Mouse (Mus musculus): ENCODE data around the gene Slc26a5. TPM values are rescaled to one million over a fixed set of nuclear protein-coding genes. Genes with fewer than 3 reads are reported as not detected.

Slc26a5 gene
- total and polyA plus RNA-seq, 3 experiments: not detected

DNA sequence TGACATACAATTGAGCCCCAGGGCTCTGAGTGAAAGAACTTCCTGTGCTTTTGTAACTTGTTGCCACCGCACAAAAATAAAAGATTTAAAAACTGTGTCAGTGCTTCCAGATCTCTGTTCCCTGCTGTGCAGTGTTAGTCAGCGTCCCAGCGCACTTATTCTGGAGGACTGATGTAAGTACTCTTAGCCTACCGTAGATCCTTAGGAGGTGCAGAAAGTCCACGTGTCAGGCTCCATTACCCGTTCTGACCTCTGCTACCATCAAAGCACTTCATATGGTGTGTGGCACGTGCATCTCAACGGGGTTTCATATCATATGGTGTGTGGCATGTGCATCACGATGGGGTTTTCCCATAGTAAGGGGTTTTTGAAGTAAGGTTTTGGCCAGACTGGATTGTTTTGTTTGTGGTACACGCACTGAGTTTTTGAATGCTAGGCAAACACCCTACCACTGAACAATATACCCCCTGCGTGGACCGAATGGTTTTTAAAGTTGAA, 61.7 kb downstream of the Slc26a5 start:
- Histone ChIP-seq H3K4me3 (ENCODE audit: control insufficient read depth in 1 of 2, insufficient read depth in 1 of 2, low read depth in 2 of 2, low read length in 2 of 2) (no peak overlapping the region), H3K79me2 (ENCODE audit: control insufficient read depth, insufficient read depth, low read length, poor library complexity) (no peaks in the 10 kb centered on the region), H3K4me1 (ENCODE audit: control insufficient read depth in 1 of 2, insufficient read depth in 2 of 2, low read length in 2 of 2) (no peaks in the 10 kb centered on the region), H3K9ac (ENCODE audit: control insufficient read depth, low read depth, low read length, poor library complexity, severe bottlenecking) (no peak overlapping the region), H3K27ac (ENCODE audit: control insufficient read depth, low read depth, low read length) (no peak overlapping the region), H3K36me3 (ENCODE audit: control insufficient read depth in 1 of 2, insufficient read depth in 2 of 2, low read length in 2 of 2) (peaks cover 0 to 31% of the 10 kb centered on the region in 2 experiments; a peak in 2 of 4 replicates), H3K27me3 (ENCODE audit: control insufficient read depth in 1 of 2, insufficient read depth in 2 of 2, low read length in 2 of 2) (no peaks in the 10 kb centered on the region), H3K9me3 (replicated peaks; ENCODE audit: insufficient read depth, low read length) (no peaks in the 10 kb centered on the region)
- TF ChIP-seq MXI1 (IDR thresholded peaks at IDR 0.05; ENCODE audit: low read depth, low read length): no peak
- no peak for TF ChIP-seq POLR2A (IDR thresholded peaks at IDR 0.05; ENCODE audit: control insufficient read depth in 1 of 2, insufficient read depth in 1 of 2, low read depth in 1 of 2, low read length in 2 of 2, poor library complexity in 1 of 2)
- TF ChIP-seq KAT2A (conservative IDR thresholded peaks at IDR 0.05; ENCODE audit: low read depth, low read length): no peak
- TF ChIP-seq USF2 (IDR thresholded peaks at IDR 0.05; ENCODE audit: borderline replicate concordance in 1 of 2, insufficient read depth in 1 of 2, low read depth in 1 of 2, low read length in 2 of 2): no peak
- no peak for DNase-seq (ENCODE audit: low read depth, low spot score)

DNA sequence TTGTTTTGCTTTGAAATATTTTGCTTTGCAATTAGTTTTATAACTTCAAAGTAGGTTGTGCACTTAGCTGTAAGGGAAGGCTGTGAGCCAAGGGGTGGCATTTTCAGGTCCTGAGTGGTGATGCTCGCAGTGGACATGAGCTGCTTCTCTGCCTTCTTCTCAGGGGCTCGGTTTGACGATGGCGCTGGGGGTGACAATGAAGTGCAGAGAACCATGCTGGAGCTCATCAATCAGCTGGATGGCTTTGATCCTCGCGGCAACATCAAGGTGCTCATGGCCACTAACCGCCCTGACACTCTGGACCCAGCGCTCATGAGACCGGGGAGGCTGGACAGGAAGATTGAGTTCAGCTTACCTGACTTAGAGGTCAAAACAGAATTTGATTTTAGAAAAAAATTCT, 62.5 kb downstream of the Slc26a5 start:
- TF ChIP-seq ZKSCAN1 (IDR thresholded peaks at IDR 0.05; ENCODE audit: low read depth, low read length) (no peak), EP300 (IDR thresholded peaks at IDR 0.05; ENCODE audit: low read depth in 1 of 2, low read length in 2 of 2) (no peak), ZMIZ1 (IDR thresholded peaks at IDR 0.05; ENCODE audit: low read depth, low read length) (no peak), MXI1 (IDR thresholded peaks at IDR 0.05; ENCODE audit: low read depth, low read length) (no peak), MYC (IDR thresholded peaks at IDR 0.05; ENCODE audit: low read depth, low read length) (no peak)
- no peaks in the 10 kb centered on the region for H3K79me2 ChIP-seq (ENCODE audit: control insufficient read depth, insufficient read depth, low read length, poor library complexity)
- H3K27me3 ChIP-seq (ENCODE audit: control insufficient read depth in 1 of 2, insufficient read depth in 2 of 2, low read length in 2 of 2): no peaks in the 10 kb centered on the region
- no peaks in the 10 kb centered on the region for H3K4me1 ChIP-seq (ENCODE audit: control insufficient read depth in 1 of 2, insufficient read depth in 2 of 2, low read length in 2 of 2)
- H3K36me3 ChIP-seq (ENCODE audit: control insufficient read depth in 1 of 2, insufficient read depth in 2 of 2, low read length in 2 of 2): peaks cover 0 to 36% of the 10 kb centered on the region in 2 experiments; a peak in 2 of 4 replicates
- H3K27ac ChIP-seq (ENCODE audit: control insufficient read depth, low read depth, low read length): no peak overlapping the region
- no peaks in the 10 kb centered on the region for H3K9me3 ChIP-seq (replicated peaks; ENCODE audit: insufficient read depth, low read length)
- no peak overlapping the region for H3K9ac ChIP-seq (ENCODE audit: control insufficient read depth, low read depth, low read length, poor library complexity, severe bottlenecking)
- no peak overlapping the region for H3K4me3 ChIP-seq (ENCODE audit: control insufficient read depth in 1 of 2, insufficient read depth in 1 of 2, low read depth in 2 of 2, low read length in 2 of 2)
- no peak for DNase-seq (ENCODE audit: low read depth, low spot score)

DNA sequence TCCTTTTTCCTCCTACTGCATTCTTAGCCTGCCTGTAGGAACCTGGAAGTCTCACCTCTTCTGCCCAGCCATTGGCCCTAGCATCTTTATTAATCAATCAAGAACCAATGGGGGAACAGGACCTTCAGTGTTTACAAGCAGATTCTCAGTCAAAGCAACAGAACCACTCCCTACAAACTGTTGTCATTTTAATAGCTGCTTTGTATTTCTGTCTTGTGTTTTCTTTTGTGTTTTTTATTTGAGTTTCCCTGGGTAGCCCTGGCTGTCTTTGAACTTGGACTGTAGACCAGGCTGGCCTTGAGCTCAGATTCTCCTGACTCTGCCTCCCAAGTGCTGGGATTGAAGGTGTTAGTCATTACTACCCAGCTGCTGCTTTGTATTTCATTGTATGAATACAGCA, 73.2 kb downstream of the Slc26a5 start:
- Histone ChIP-seq H3K27me3 (ENCODE audit: control insufficient read depth in 1 of 2, insufficient read depth in 2 of 2, low read length in 2 of 2) (no peaks in the 10 kb centered on the region), H3K9ac (ENCODE audit: control insufficient read depth, low read depth, low read length, poor library complexity, severe bottlenecking) (no peak overlapping the region), H3K4me3 (ENCODE audit: control insufficient read depth in 1 of 2, insufficient read depth in 1 of 2, low read depth in 2 of 2, low read length in 2 of 2) (no peak overlapping the region), H3K36me3 (ENCODE audit: control insufficient read depth in 1 of 2, insufficient read depth in 2 of 2, low read length in 2 of 2) (peaks cover 27 to 38% of the 10 kb centered on the region in 2 experiments), H3K79me2 (ENCODE audit: control insufficient read depth, insufficient read depth, low read length, poor library complexity) (peaks cover 58% of the 10 kb centered on the region), H3K9me3 (replicated peaks; ENCODE audit: insufficient read depth, low read length) (no peaks in the 10 kb centered on the region), H3K4me1 (ENCODE audit: control insufficient read depth in 1 of 2, insufficient read depth in 2 of 2, low read length in 2 of 2) (peaks cover 4 to 34% of the 10 kb centered on the region in 2 experiments), H3K27ac (ENCODE audit: control insufficient read depth, low read depth, low read length) (no peak overlapping the region)
- TF ChIP-seq E2F4 (IDR thresholded peaks at IDR 0.05; ENCODE audit: borderline replicate concordance, low read depth, low read length) (no peak), MYB (IDR thresholded peaks at IDR 0.05; ENCODE audit: low read depth, low read length) (no peak), EP300 (IDR thresholded peaks at IDR 0.05; ENCODE audit: low read depth in 1 of 2, low read length in 2 of 2) (no peak), ZMIZ1 (IDR thresholded peaks at IDR 0.05; ENCODE audit: low read depth, low read length) (no peak), MAX (IDR thresholded peaks at IDR 0.05; ENCODE audit: low read length) (no peak), CHD1 (IDR thresholded peaks at IDR 0.05; ENCODE audit: low read depth, low read length) (no peak), MAZ (IDR thresholded peaks at IDR 0.05; ENCODE audit: low read depth, low read length) (no peak), JUND (IDR thresholded peaks at IDR 0.05; ENCODE audit: low read depth, low read length) (no peak), MXI1 (IDR thresholded peaks at IDR 0.05; ENCODE audit: low read depth, low read length) (no peak), TCF12 (IDR thresholded peaks at IDR 0.05; ENCODE audit: low read depth, low read length) (no peak), POLR2AphosphoS2 (IDR thresholded peaks at IDR 0.05; ENCODE audit: low read length) (no peak), UBTF (IDR thresholded peaks at IDR 0.05; ENCODE audit: borderline replicate concordance, insufficient read depth, low read depth, low read length) (no peak), GABPA (IDR thresholded peaks at IDR 0.05; ENCODE audit: low read depth, low read length) (no peak)
- DNase-seq (ENCODE audit: low read depth, low spot score): no peak

All from MEL (cell line).